Mouse (Mus musculus): ENCODE results near the gene Gm6460. TPM values are rescaled to one million over a fixed set of nuclear protein-coding genes. Genes with fewer than 3 reads are reported as not detected.
"Not testable (repeated sequence)": the region's sequence is repeated elsewhere in the genome, so short reads cannot be mapped to it uniquely, and the experiment has no call there.

Gm6460 gene
- not detected in 2 replicates for polyA plus RNA-seq (2015; fragmentation: Nextera tagmentation; extraction: Ambion mirVana)

DNA sequence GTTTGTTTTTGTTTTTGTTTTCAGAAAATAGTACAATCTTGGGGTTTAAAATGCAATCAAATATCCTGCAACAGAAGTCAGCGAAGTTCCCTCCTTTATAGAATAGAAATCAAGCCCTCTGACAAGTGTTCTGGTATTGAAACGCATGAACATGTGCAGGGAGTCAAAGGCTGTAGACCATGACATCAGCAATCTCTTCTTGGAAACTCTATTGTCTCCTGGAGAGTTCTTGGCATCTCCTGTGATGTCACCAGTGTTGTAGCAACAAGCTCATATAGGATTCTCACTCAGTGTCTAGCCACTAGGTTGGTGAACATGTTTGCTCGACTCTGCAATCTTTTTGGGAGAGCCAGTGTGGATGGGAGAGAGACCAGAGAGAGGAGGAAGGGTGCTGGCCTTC lies at the start of gene Gm6460:
Gene Gm6460, plus strand, starts transcription at position 301 of the 400 bp plus-strand sequence.
- H3K4me2 ChIP-seq; H3K4me3 ChIP-seq; H3K9me3 ChIP-seq (replicated peaks); H3K4me1 ChIP-seq (replicated peaks); ATAC-seq (replicated peaks; ENCODE audit: insufficient number of reproducible peaks, insufficient read depth, low FRiP score, low read depth); H3K27me3 ChIP-seq; H3K27ac ChIP-seq; H3K36me3 ChIP-seq; H3K9ac ChIP-seq: not testable (repeated sequence)
- WGBS, result no CpG with 5 or more reads among the region's 3 CpGs

Other genes starting within 250 kb of the Gm6460 start
- not detected in 2 replicates for gene Gm8897, start 178.5 kb upstream of the Gm6460 start, polyA plus RNA-seq (2015; fragmentation: Nextera tagmentation; extraction: Ambion mirVana)
- not detected in 2 replicates for gene Gm8906, start 92.2 kb upstream of the Gm6460 start, polyA plus RNA-seq (2015; fragmentation: Nextera tagmentation; extraction: Ambion mirVana)
- gene Gm8922, start 87.0 kb downstream of the Gm6460 start, polyA plus RNA-seq (2015; fragmentation: Nextera tagmentation; extraction: Ambion mirVana), result not detected in 2 replicates
- not detected in 2 replicates for gene Gm8926, start 175.6 kb downstream of the Gm6460 start, polyA plus RNA-seq (2015; fragmentation: Nextera tagmentation; extraction: Ambion mirVana)